Comparison of ENCODE assay signal across 12 mouse cellular contexts in the genomic region with DNA sequence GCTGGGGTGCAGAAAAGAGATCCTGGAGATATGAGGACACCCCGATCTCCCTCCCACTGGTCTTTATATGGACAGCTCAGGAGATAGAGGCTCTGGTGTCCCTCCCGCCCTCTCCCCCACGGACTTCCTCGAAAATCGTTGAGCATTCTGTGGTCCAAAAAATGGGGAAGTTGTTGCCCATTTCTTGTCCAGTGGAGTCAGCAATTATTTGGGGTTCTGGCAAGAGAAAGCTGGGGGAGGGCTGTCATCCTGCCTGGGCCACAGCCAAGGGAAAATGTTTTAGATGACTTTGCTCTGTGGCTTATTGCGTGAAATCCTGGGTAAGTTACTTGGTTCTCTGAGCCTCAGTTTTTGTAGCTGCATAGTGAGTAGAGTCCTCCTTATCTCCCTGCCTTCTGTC. TPM values are rescaled to one million over a fixed set of nuclear protein-coding genes. Genes with fewer than 3 reads are reported as not detected.
A peak's percentile ranks its signal among the peaks of the same experiment; 100 is the strongest.
DNase-seq lines count a peak whose midpoint lies in the region; ATAC-seq and TF ChIP-seq lines count a peak whose summit lies in the region.
"Had no signal": no experiment of that assay in that cellular context is flagged by ENCODE, and none has a peak within 500 bp of the region (broad histone marks: within the 10 kb centered on the region; RNA-seq: fewer than 3 reads in every experiment).

A gene (minus strand): TSS at position 44 of the 400 bp plus-strand sequence.

- no peak for ATAC-seq in kidney, embryonic 14.5 days (ENCODE audit: low FRiP score, low TSS enrichment)
- no peak for ATAC-seq in intestine, embryonic 15.5 days
- ATAC-seq: forebrain, embryonic 15.5 days had no signal

- TF ChIP-seq CTCF in kidney, adult 2 months (conservative IDR thresholded peaks at IDR 0.05; ENCODE audit: insufficient read depth, insufficient read length, low read depth, low read length), result no peak

- H3K4me3 ChIP-seq in kidney, adult 2 months (ENCODE audit: insufficient read depth, low read depth, low read length), result no peak within 1 kb of the TSS
- H3K4me3 ChIP-seq in kidney, embryonic 14.5 days (ENCODE audit: low read length), result no peak within 1 kb of the TSS
- no peak within 1 kb of the TSS for H3K4me3 ChIP-seq in intestine, embryonic 15.5 days (replicated peaks)
- H3K4me3 ChIP-seq in hindbrain, embryonic 10.5 days, result no peak within 1 kb of the TSS
- H3K4me3 ChIP-seq: forebrain, embryonic 15.5 days had no signal

- no peak within 1 kb of the TSS for H3K9ac ChIP-seq in kidney, embryonic 14.5 days (ENCODE audit: low read depth, low read length)
- H3K9ac ChIP-seq in intestine, embryonic 15.5 days, result no peak within 1 kb of the TSS
- H3K9ac ChIP-seq: forebrain, embryonic 15.5 days had no signal

- no peaks in the 10 kb centered on the region for H3K36me3 ChIP-seq in kidney, adult 2 months (ENCODE audit: control insufficient read depth, insufficient read depth, low read length)
- no peaks in the 10 kb centered on the region for H3K36me3 ChIP-seq in kidney, embryonic 14.5 days (ENCODE audit: control insufficient read depth, insufficient read depth, low read length)
- no peaks in the 10 kb centered on the region for H3K36me3 ChIP-seq in intestine, embryonic 15.5 days
- H3K36me3 ChIP-seq in hindbrain, embryonic 10.5 days, result no peaks in the 10 kb centered on the region
- H3K36me3 ChIP-seq: forebrain, embryonic 15.5 days had no signal

- H3K4me2 ChIP-seq in kidney, embryonic 14.5 days (replicated peaks; ENCODE audit: low read depth, low read length), result no peak within 1 kb of the TSS
- no peak within 1 kb of the TSS for H3K4me2 ChIP-seq in intestine, embryonic 15.5 days (replicated peaks)
- H3K4me2 ChIP-seq: forebrain, embryonic 15.5 days had no signal

- no peaks in the 10 kb centered on the region for H3K4me1 ChIP-seq in kidney, adult 2 months (ENCODE audit: control insufficient read depth, insufficient read depth, low read length)
- H3K4me1 ChIP-seq in kidney, embryonic 14.5 days (ENCODE audit: control insufficient read depth, insufficient read depth, low read length), result no peaks in the 10 kb centered on the region
- no peaks in the 10 kb centered on the region for H3K4me1 ChIP-seq in intestine, embryonic 15.5 days (replicated peaks)
- H3K4me1 ChIP-seq in hindbrain, embryonic 10.5 days (replicated peaks), result no peaks in the 10 kb centered on the region
- H3K4me1 ChIP-seq: forebrain, embryonic 15.5 days had no signal

- no peak for TF ChIP-seq POLR2A in kidney, adult 2 months (IDR thresholded peaks at IDR 0.05; ENCODE audit: low read depth, low read length)

- peak; percentile 33 for DNase-seq in kidney, adult 2 months
- no peak for DNase-seq in urinary bladder, adult 2 months (ENCODE audit: low spot score)
- no peak for DNase-seq in urinary bladder, postnatal 25 days (ENCODE audit: low spot score)
- DNase-seq in skeletal muscle tissue, adult 2 months (ENCODE audit: low read depth, low spot score), result peak; percentile 54
- DNase-seq in ovary, postnatal 36 days (ENCODE audit: low spot score), result no peak
- no peak for DNase-seq in hindbrain, embryonic 10.5 days (ENCODE audit: low spot score)
- DNase-seq: cerebellum, adult 8-10 months; layer of hippocampus, adult 9-11 months had no signal

- H3K9me3 ChIP-seq in kidney, embryonic 14.5 days (ENCODE audit: control insufficient read depth, low read length), result no peaks in the 10 kb centered on the region
- no peaks in the 10 kb centered on the region for H3K9me3 ChIP-seq in intestine, embryonic 15.5 days
- H3K9me3 ChIP-seq in hindbrain, embryonic 10.5 days, result no peaks in the 10 kb centered on the region
- H3K9me3 ChIP-seq: forebrain, embryonic 15.5 days had no signal

- no peaks in the 10 kb centered on the region for H3K27me3 ChIP-seq in kidney, adult 2 months (replicated peaks; ENCODE audit: control insufficient read depth, insufficient read depth, low read length)
- no peaks in the 10 kb centered on the region for H3K27me3 ChIP-seq in kidney, embryonic 14.5 days (ENCODE audit: control insufficient read depth, insufficient read depth, low read length)
- no peaks in the 10 kb centered on the region for H3K27me3 ChIP-seq in intestine, embryonic 15.5 days (replicated peaks)
- no peaks in the 10 kb centered on the region for H3K27me3 ChIP-seq in hindbrain, embryonic 10.5 days (ENCODE audit: insufficient read depth, poor library complexity, severe bottlenecking)
- H3K27me3 ChIP-seq: CH12.LX; forebrain, embryonic 15.5 days had no signal

- 73% methylated on average over 6 of the region's 6 CpGs for WGBS in kidney, adult 2 months
- WGBS in kidney, embryonic 14.5 days, result 91% methylated on average over 6 of the region's 6 CpGs
- 88% methylated on average over 6 of the region's 6 CpGs for WGBS in intestine, embryonic 15.5 days
- WGBS in hindbrain, embryonic 10.5 days, result 91% methylated on average over 6 of the region's 6 CpGs

- H3K27ac ChIP-seq in kidney, adult 2 months (ENCODE audit: insufficient read depth, low read depth, low read length), result no peak within 1 kb of the TSS
- no peak within 1 kb of the TSS for H3K27ac ChIP-seq in kidney, embryonic 14.5 days (ENCODE audit: low read depth, low read length)
- H3K27ac ChIP-seq in intestine, embryonic 15.5 days, result no peak within 1 kb of the TSS
- H3K27ac ChIP-seq in hindbrain, embryonic 10.5 days, result no peak within 1 kb of the TSS
- H3K27ac ChIP-seq: forebrain, embryonic 15.5 days had no signal

RNA-seq across cellular contexts. Expression of the gene that starts here (rescaled TPM):
- 1.0 and 1.2 TPM in 2 replicates for polyA plus RNA-seq in kidney, adult 2 months (2012; rRNA removed)
- polyA plus RNA-seq in kidney, embryonic 14.5 days (2014; fragmentation: Nextera tagmentation; extraction: Ambion mirVana), result 0.43 and 2.3 TPM in 2 replicates
- 12.1 and 16.2 TPM in 2 replicates for polyA plus RNA-seq in urinary bladder, adult 2 months (2012; rRNA removed)
- 19.0 and 22.5 TPM in 2 replicates for polyA plus RNA-seq in intestine, embryonic 15.5 days (2015; fragmentation: Nextera tagmentation; extraction: Ambion mirVana)
- 1.1 and 1.9 TPM in 2 replicates for polyA plus RNA-seq in hindbrain, embryonic 10.5 days (2016; fragmentation: Nextera tagmentation; extraction: Ambion mirVana)

Comparison
In these comparisons a context has a peak if more than half of its experiments do, and no peak if none do; other contexts are left out.
1. DNase-seq: peak in kidney, adult 2 months (single experiment) and skeletal muscle tissue, adult 2 months (single experiment); none in urinary bladder, adult 2 months (single experiment), urinary bladder, postnatal 25 days (single experiment), ovary, postnatal 36 days (single experiment) and hindbrain, embryonic 10.5 days (single experiment).